Mouse (Mus musculus) spleen, postnatal 4 days (tissue): ENCODE results near the gene Atg2a.
A peak's percentile ranks its signal among the peaks of the same experiment; 100 is the strongest.
"Not testable (repeated sequence)": the region's sequence is repeated elsewhere in the genome, so short reads cannot be mapped to it uniquely, and the experiment has no call there.

Experiments used
- DNase-seq, 2 experiments: peaks; one replicate each; pipeline ENCODE4 v3.0.0; 2022; ENCODE audit warnings: low spot score in 2 of 2

The Atg2a gene

DNA sequence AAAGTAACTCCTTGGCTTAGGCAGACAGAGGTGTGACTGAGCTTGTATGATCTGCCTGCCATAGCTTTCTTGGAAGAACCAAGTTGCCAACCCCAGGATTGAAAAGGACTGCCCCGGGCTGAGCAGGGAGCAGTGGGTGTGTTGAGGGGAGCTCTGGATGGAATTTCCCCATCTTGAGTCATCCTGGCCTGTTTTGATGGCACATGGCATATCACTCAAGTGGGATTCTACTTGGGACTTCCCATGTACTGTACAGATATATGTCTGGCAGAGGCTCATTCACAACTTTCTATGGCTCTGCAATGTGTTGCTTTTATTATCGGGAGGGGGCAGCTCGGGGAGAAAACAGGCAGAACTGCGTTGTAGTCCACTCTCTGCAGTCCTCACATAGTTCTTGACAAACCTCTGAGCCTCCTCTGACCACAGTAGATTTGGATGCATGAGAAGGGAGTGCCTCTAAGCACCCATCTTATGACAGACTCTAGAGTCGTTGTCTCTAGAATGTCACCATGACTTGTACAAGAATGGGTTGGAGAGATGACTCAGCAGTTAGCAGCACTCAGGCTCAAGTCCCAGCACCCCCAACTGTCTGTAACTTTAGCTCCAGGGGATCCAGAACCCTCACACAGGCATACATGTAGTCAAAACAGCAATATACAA is 55.2 kb downstream of the Atg2a start:
- DNase-seq: no peak

DNA sequence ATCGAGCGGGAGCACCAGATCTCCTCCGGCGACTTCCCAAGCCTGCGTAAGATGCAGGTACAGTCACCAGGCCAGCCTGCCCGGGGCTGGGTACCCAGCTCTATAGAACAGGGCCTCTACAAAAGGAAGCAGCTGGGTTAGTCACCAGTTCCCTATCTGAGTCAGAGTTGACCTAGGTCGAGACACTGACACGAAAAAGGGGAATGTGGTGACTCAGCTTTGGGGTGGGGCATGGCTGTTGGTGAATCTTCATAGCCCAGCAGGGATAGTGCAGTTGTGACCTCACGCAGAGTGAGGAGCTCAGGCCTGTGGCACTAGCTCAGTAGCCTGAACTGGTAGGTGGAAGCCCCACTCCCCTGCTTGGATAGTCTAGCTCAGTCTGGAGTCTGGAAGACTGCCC is 56.2 kb downstream of the Atg2a start:
- DNase-seq: peak in 1 of 2 experiments; percentile 60

DNA sequence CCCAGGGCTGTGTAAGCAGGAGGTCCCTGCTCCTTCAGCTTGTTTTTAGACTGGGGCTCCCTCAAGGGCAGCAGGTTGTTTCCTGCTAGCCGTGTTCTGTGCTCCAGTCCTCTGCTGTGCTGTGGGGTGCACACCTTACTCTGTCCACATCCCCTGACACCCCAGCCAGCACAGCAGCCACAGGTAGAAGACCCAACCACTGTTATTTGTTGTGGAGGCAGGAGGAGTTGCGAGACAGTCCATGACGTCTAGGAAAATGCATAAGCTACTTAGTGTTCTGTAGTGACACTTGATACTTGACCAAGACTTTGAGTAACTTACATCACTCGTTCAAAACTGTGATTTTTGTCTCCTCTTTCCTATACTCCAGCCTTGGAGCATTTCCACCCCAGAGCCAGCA is 57.5 kb downstream of the Atg2a start:
- no peak for DNase-seq

DNA sequence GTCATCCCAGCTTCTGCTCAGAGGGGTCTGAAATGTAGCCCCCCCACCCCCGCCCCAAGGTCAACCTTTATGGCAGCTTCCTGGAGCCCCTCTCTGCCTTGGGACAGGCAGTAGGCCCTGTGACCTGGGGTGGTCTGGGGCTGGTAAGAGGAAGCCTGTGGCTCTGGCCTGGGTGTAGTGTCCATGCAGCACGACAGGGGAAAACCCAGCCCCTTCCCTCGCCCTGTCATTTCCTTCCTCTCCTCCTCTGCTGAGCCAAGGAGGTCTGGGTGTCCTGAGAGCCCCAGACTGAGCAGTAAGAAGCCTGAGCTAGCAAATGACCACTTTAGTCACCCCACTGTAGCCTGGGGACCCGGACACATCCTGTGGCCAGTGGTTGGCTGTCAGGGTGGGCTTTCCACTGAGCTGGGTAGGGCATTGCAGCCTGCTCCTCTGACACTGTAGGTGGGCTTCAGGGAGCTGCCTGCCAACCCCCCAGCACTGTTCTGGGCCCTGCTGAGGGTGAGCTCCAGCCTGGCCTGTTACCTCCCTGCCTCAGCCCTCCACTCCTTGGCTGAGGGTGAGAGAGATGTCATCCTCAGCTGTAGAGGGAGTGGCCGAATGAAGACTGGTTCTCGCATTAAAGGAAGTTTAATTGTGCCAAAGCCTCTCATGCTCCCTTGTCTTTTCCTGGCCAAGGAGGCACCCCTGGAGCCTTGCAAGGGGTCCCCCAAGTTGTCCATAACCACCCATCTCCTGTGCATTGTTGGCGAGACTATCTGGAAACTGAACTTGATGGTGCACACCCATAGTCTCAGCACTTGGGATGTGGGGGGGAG is 58.2 kb downstream of the Atg2a start:
- no peak for DNase-seq

DNA sequence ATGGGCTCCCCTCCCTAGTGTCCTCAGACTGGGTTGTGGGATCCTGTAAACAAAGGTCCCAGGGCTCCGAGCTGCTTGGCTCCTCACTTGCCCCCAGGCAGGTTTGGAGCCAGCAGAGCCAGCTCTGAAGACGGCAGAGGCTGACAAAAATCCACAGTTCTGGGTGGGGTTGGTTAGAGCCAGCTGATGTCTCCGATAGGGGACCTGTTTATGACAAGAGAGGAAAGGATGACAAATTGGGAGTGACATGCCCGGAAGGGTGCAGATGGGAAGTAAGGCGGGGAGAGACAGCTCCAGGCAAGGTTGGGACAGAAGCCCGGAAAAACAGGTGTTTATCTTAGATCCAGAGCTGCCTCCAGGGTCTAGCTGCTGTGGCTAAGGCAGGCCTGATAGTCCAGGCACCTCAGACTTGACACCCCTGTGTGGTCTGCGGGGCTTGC is 59.0 kb downstream of the Atg2a start:
- DNase-seq: peak; percentile 76 to 80

DNA sequence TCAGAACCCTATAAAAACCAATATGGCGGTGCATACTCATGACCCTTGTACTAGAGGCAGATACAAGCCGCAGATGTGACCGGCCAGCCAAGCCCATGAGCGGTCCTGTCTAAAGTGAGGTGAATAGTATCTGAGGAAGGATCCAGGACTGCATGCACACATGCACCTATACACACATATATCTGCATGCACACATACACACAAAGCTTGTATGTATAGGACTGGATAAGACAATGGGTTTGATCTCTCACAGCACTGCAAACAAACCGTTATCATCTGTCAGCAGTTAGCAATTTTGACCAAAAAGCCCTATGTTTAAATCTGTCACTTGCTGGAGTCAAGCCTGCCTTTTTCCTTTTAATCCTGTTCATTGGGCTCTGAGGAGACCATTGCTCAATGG is 60.6 kb downstream of the Atg2a start:
- no peak for DNase-seq

DNA sequence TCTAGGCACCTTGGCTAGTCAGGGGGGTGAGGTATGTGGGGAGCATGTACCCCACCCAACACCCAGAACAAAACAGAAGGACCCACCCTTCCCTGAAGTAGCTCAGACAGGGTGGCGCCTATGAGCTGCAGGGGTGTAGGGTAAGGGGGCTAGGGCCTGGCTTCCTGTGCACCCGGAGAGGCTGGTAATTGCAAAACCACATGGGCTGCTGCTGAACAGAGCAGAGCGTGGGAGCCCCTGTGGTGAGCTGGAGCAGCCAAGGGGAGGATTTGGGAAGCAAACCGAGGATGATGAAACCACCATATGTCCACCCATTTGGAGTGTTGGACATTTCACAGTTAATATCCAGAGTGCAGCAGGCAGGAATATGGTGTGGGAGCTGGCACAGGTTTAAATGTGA is 61.1 kb downstream of the Atg2a start:
- no peak for DNase-seq

DNA sequence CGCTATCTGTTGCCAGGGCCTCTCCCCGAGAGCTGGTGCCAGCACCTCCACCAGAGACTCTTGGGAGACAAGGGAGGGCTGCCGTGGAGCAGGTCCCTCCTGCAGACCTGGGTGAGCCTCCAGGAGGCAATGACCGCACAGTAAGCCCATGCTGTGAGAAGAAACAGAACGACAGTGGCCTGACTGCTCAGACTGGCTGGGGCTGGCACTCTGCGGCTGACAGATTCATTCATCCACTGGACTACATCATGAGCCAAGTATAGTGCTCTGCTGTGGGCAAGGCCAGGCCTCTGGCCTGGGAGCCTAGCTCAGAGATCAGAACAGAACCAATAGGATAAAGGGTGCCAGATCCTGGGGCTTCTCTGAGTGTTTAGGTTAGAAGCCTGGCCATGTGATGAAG is 62.4 kb downstream of the Atg2a start:
- no peak for DNase-seq

DNA sequence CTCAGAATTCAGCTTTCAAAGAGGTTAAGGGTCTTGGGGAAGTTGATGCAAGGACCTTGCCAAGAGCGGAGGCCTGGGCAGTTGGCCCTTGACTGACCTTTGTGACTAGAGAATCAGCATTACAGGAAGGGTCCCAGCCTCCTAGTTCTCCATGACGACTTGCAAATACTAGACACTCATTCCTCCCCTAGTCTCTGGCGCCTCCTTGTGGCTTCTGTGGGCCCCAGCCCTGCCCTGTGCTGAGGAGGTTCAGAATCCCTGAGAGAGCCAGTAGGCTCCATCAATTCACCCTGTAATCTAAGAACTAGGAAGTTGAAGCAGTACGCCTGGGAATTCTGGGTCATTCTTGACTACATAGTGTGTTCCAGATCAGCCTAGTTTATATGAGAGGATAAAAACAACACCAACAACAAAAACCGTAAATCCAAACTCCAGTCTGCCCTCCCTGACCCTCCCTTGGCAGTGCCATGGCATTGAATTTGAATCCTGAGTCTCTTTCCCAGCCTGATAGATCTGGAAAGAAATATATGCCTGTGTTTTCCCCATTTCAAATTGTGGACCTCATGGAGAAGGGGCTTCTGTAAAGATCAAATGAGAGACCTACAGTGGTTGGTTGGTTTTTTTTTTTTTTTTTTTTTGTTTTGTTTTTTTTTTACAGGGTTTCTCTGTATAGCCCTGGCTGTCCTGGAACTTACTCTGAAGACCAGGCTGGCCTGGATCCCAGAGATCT is 63.5 kb downstream of the Atg2a start:
- DNase-seq: peak; percentile 94 to 98

DNA sequence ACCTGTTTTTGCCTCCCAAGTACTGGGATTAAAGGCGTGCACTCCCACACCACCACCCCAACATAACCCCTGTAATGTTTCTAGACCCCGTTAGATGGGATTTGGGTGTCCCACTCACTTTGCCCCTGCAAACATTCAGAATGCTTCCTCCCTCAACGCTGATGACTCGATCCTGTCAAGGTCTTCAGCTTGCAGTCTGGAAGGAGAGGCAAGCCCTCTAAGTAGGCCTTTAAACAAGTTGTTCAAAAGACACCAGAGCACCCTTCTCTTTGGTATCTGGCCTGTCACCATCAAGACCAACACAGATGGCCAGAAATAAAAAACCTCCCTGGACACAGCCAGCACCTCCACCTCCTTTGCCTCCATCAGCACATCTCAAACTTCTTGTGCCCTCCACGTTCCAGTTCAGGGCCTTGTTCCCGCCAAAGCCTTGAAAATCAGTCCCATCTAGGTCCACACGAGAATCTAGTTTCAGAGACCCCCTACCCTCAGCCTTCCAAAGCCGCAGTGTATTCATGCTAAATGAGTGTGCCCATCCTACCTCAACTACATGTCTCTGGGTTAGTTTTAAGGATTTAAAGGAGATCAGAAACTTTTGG is 64.1 kb downstream of the Atg2a start:
- DNase-seq: no peak

DNA sequence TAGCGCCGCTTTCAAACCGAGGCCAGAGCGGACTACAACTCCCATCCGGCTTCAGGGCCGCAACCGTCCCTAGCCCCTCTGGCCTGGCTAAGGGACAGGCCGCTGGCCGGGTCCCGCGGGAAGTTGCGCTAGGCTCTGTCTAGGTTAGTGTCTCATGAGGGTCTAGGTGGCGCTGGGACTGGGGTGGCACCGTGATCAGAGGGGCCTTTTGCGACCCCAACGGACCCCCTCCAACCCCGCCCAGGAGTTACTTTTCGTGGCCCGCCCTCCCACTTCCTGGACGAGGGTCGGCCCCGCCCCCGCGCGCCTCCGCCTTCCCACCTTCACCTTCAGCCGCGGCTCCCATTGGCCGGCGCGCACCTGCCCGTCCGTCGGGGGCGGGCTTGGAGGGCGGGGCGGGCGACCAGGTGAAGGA is 64.7 kb downstream of the Atg2a start, which contains the start of gene Cdc42bpg:
Gene Cdc42bpg, plus strand, starts transcription at position 320 of the 415 bp plus-strand sequence.
- DNase-seq: peak; percentile 89 to 94

DNA sequence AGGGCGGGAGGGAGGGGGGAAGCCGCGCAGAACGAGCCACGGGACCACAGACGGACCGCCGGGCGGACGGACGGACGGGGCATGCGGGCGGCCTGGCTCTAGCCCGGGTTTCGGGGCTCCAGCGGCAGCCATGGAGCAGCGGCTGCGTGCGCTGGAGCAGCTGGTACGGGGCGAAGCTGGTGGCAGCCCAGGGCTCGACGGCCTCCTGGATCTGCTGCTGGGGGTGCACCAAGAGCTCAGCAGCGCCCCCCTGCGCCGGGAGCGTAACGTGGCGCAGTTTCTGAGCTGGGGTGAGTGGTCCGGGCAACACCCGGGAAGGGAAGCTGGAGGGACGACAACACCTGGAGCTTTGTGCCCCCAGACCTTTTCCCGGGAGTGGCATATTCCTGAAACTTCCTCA is 65.1 kb downstream of the Atg2a start:
- DNase-seq: peak; percentile 83 to 95

DNA sequence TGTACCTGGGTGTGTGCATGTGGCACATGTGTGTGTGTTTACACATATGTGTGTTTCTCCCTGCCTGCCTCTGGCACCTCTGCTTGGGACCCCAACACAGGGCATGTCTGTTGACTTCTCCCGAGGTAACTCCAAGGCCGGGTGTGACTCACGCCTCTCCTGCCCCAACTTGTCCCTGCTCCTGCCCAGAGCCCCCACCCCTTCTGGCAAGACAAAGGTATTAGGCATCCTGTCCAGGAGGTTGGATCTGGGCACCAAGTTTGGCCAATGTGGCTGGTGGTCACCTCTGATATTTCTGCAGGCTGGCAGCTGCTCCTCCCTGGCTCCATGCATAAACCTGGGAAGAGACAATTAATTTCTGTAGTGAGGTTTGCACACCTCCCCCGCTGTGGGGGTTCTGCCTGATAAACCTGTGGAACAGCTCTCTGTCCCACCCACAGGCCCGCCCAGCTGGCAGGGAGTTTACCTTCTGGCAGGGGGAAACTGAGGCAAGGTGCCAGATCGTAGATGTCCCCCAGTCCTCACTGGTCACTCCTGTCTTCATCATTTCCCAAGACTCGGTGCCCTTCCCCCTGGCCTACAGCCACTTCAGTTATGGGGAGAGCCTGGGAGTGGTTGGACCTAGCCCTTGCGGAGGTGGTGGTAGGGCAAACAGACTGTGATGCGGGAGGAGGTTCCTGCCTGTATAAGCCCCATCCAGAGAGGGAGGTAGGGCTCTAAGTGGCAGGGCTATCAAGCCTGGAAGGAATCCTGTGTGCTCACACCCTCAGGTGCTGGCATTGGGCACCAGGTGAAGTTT is 66.5 kb downstream of the Atg2a start:
- DNase-seq: no peak

DNA sequence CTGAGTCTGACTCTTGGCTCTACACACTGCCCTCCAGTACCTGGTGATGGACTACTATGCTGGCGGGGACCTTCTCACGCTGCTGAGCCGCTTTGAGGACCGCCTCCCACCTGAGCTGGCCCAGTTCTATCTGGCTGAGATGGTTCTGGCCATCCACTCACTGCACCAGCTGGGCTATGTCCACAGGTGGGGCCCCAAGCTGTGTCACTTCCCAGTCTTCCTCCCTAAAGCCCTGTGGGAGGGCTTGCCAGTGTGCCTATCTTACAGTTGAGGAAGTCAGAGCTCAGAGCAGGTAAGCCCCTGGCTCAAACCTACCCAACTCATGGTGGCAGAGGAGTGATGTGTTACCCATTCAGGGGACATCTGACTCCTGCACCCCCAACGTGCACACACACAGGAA is 68.7 kb downstream of the Atg2a start:
- DNase-seq: no peak

DNA sequence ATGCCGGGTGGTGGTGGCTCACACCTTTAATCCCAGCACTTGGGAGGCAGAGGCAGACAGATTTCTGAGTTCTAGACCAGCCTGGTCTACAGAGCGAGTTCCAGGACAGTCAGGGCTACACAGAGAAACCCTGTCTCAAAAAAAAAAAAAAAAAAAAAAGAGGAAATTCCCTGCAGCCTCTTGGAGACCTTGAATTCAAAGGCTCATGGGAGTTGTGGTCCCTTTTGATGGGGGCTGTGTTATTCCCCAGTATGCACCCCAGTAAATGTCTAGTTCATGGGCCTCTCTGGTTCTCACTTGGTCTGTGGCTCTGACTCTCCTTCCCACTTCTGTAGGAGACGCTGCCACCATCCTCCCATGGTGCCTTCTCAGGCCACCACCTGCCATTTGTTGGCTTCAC is 70.3 kb downstream of the Atg2a start:
- not testable (repeated sequence) for DNase-seq
